Mouse (Mus musculus): ENCODE measurements at regions not wholly inside any gene's neighbourhood (a gene's known extent, or its start where the extent isn't known, plus 50 kb on each side); places are given as distances from the start of the nearest gene placed in this dataset.

GRCm38 (mm10) chr12:16477572-16477971 lies 133.2 kb downstream of the Lpin1 start:
- no peak overlapping the region for H3K27ac ChIP-seq (ENCODE audit: insufficient read depth, low read depth, low read length, poor library complexity, severe bottlenecking)
- TF ChIP-seq CHD2 (IDR thresholded peaks at IDR 0.05; ENCODE audit: low read depth, low read length) (no peak), HCFC1 (IDR thresholded peaks at IDR 0.05; ENCODE audit: borderline replicate concordance, insufficient read depth, low read length) (no peak), ZNF384 (IDR thresholded peaks at IDR 0.05; ENCODE audit: low read depth, low read length) (no peak), MAFK (IDR thresholded peaks at IDR 0.05; ENCODE audit: insufficient read depth, low read depth, low read length) (no peak), ZC3H11A (IDR thresholded peaks at IDR 0.05; ENCODE audit: borderline replicate concordance, low read depth, low read length) (no peak)
- in situ Hi-C loops (cut with MboI; ENCODE audit: low sequenced_read_pairs in 2 of 2, unreplicated experiment in 2 of 2), result no loop called here

DNA sequence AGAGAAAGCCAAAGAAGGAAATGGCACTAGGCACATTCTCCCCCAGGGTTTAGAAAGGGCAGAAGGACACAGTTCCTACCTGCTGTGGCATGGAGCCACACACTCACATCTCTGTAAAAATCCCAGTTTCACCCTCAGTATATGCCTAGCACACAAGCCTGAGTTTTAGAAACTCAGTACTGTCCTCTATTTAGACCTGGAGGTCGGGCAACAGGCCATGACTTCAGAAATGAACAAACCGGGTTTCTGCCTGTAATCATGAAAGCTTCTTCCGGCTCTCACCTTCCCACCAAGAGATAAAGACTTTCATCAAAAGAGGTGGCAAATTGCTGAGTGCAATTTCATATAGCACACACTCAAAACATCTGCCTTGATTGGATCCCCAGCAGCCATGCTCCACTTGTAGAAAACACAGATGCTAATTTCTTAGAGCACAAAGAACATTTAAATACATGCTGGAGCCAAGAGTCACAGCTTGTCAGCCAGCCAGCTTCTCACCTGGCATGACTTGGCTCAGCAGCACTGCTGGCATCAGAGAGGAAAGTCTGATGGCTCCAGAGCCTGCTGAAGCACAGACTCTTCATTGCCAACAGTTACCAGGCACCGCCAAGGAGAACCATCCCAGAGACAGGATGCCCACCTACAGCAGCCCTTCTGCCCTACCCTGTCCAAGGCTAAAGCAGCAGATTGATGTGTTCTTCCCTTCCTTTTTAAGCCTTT lies 136.2 kb downstream of the Lpin1 start:
- peaks cover 2 to 6% of the 10 kb centered on the region in 2 experiments; a peak in 2 of 4 replicates for H3K4me1 ChIP-seq (ENCODE audit: control insufficient read depth in 2 of 2, insufficient read depth in 2 of 2, low read length in 2 of 2, poor library complexity in 1 of 2)
- H3K27ac ChIP-seq (ENCODE audit: insufficient read depth, low read depth, low read length, poor library complexity, severe bottlenecking), result no peak overlapping the region
- no peaks in the 10 kb centered on the region for H3K36me3 ChIP-seq (ENCODE audit: control insufficient read depth, insufficient read depth, low read length, poor library complexity, severe bottlenecking)
- DNase-seq (ENCODE audit: low read depth, low spot score), result no peak
- no peak overlapping the region for H3K9ac ChIP-seq (ENCODE audit: insufficient read depth, low read depth, low read length, poor library complexity, severe bottlenecking)
- in situ Hi-C loops (cut with MboI; ENCODE audit: low sequenced_read_pairs in 2 of 2, unreplicated experiment in 2 of 2), result no loop called here
- TF ChIP-seq ZC3H11A (IDR thresholded peaks at IDR 0.05; ENCODE audit: borderline replicate concordance, low read depth, low read length) (no peak), CHD2 (IDR thresholded peaks at IDR 0.05; ENCODE audit: low read depth, low read length) (no peak), HCFC1 (IDR thresholded peaks at IDR 0.05; ENCODE audit: borderline replicate concordance, insufficient read depth, low read length) (no peak), MAFK (IDR thresholded peaks at IDR 0.05; ENCODE audit: insufficient read depth, low read depth, low read length) (no peak), ZNF384 (IDR thresholded peaks at IDR 0.05; ENCODE audit: low read depth, low read length) (no peak)
- no peak overlapping the region for H3K4me3 ChIP-seq (ENCODE audit: insufficient read depth in 1 of 2, low read depth in 1 of 2, low read length in 2 of 2, poor library complexity in 1 of 2, severe bottlenecking in 1 of 2)
- no peaks in the 10 kb centered on the region for H3K9me3 ChIP-seq (ENCODE audit: control insufficient read depth, insufficient read depth, low read depth, low read length)

More at GRCm38 (mm10) chr12:16477572-16477971, 133.2 kb downstream of the Lpin1 start:
- Histone ChIP-seq H3K9ac (ENCODE audit: insufficient read depth, low read depth, low read length, poor library complexity, severe bottlenecking) (no peak overlapping the region), H3K36me3 (ENCODE audit: control insufficient read depth, insufficient read depth, low read length, poor library complexity, severe bottlenecking) (no peaks in the 10 kb centered on the region), H3K9me3 (ENCODE audit: control insufficient read depth, insufficient read depth, low read depth, low read length) (no peaks in the 10 kb centered on the region), H3K4me3 (ENCODE audit: insufficient read depth in 1 of 2, low read depth in 1 of 2, low read length in 2 of 2, poor library complexity in 1 of 2, severe bottlenecking in 1 of 2) (no peak overlapping the region), H3K4me1 (ENCODE audit: control insufficient read depth in 2 of 2, insufficient read depth in 2 of 2, low read length in 2 of 2, poor library complexity in 1 of 2) (peaks cover 2 to 6% of the 10 kb centered on the region in 2 experiments; a peak in 2 of 4 replicates)
- DNase-seq (ENCODE audit: low read depth, low spot score), result no peak

GRCm38 (mm10) chr12:16457419-16457818 lies 153.3 kb downstream of the Lpin1 start:
- H3K36me3 ChIP-seq (ENCODE audit: control insufficient read depth, insufficient read depth, low read length, poor library complexity, severe bottlenecking), result no peaks in the 10 kb centered on the region
- no peak overlapping the region for H3K27ac ChIP-seq (ENCODE audit: insufficient read depth, low read depth, low read length, poor library complexity, severe bottlenecking)
- H3K9me3 ChIP-seq (ENCODE audit: control insufficient read depth, insufficient read depth, low read depth, low read length), result no peaks in the 10 kb centered on the region
- DNase-seq (ENCODE audit: low read depth, low spot score), result no peak
- no peaks in the 10 kb centered on the region for H3K4me1 ChIP-seq (ENCODE audit: control insufficient read depth in 2 of 2, insufficient read depth in 2 of 2, low read length in 2 of 2, poor library complexity in 1 of 2)
- in situ Hi-C loops (cut with MboI; ENCODE audit: low sequenced_read_pairs in 2 of 2, unreplicated experiment in 2 of 2), result no loop called here
- H3K4me3 ChIP-seq (ENCODE audit: insufficient read depth in 1 of 2, low read depth in 1 of 2, low read length in 2 of 2, poor library complexity in 1 of 2, severe bottlenecking in 1 of 2), result no peak overlapping the region
- no peak for TF ChIP-seq ZC3H11A (IDR thresholded peaks at IDR 0.05; ENCODE audit: borderline replicate concordance, low read depth, low read length)
- no peak for TF ChIP-seq MAFK (IDR thresholded peaks at IDR 0.05; ENCODE audit: insufficient read depth, low read depth, low read length)
- no peak for TF ChIP-seq CHD2 (IDR thresholded peaks at IDR 0.05; ENCODE audit: low read depth, low read length)
- no peak for TF ChIP-seq HCFC1 (IDR thresholded peaks at IDR 0.05; ENCODE audit: borderline replicate concordance, insufficient read depth, low read length)
- TF ChIP-seq ZNF384 (IDR thresholded peaks at IDR 0.05; ENCODE audit: low read depth, low read length), result no peak
- no peak overlapping the region for H3K9ac ChIP-seq (ENCODE audit: insufficient read depth, low read depth, low read length, poor library complexity, severe bottlenecking)

GRCm38 (mm10) chr12:16450771-16451435 lies 159.9 kb downstream of the Lpin1 start:
- in situ Hi-C loops (cut with MboI; ENCODE audit: low sequenced_read_pairs in 2 of 2, unreplicated experiment in 2 of 2), result no loop called here
- Histone ChIP-seq H3K9me3 (ENCODE audit: control insufficient read depth, insufficient read depth, low read depth, low read length) (no peaks in the 10 kb centered on the region), H3K4me1 (ENCODE audit: control insufficient read depth in 2 of 2, insufficient read depth in 2 of 2, low read length in 2 of 2, poor library complexity in 1 of 2) (no peaks in the 10 kb centered on the region), H3K27ac (ENCODE audit: insufficient read depth, low read depth, low read length, poor library complexity, severe bottlenecking) (no peak overlapping the region), H3K4me3 (ENCODE audit: insufficient read depth in 1 of 2, low read depth in 1 of 2, low read length in 2 of 2, poor library complexity in 1 of 2, severe bottlenecking in 1 of 2) (no peak overlapping the region), H3K36me3 (ENCODE audit: control insufficient read depth, insufficient read depth, low read length, poor library complexity, severe bottlenecking) (no peaks in the 10 kb centered on the region), H3K9ac (ENCODE audit: insufficient read depth, low read depth, low read length, poor library complexity, severe bottlenecking) (no peak overlapping the region)
- DNase-seq (ENCODE audit: low read depth, low spot score), result no peak
- TF ChIP-seq ZC3H11A (IDR thresholded peaks at IDR 0.05; ENCODE audit: borderline replicate concordance, low read depth, low read length) (no peak), HCFC1 (IDR thresholded peaks at IDR 0.05; ENCODE audit: borderline replicate concordance, insufficient read depth, low read length) (no peak), ZNF384 (IDR thresholded peaks at IDR 0.05; ENCODE audit: low read depth, low read length) (no peak), MAFK (IDR thresholded peaks at IDR 0.05; ENCODE audit: insufficient read depth, low read depth, low read length) (no peak), CHD2 (IDR thresholded peaks at IDR 0.05; ENCODE audit: low read depth, low read length) (no peak)

Measured in ES-E14 (cell line).